8 mouse cellular contexts compared by ENCODE assay signal in genomic region chr5:125434347-125434746, GRCm38 (mm10). TPM values are rescaled to one million over a fixed set of nuclear protein-coding genes. Genes with fewer than 3 reads are reported as not detected.
A peak's percentile ranks its signal among the peaks of the same experiment; 100 is the strongest.
DNase-seq lines count a peak whose midpoint lies in the region; ATAC-seq and TF ChIP-seq lines count a peak whose summit lies in the region.
"Not testable (repeated sequence)": the region's sequence is repeated elsewhere in the genome, so short reads cannot be mapped to it uniquely, and the experiment has no call there.

No protein-coding gene starts in this region.

- not testable (repeated sequence) for DNase-seq in G1E (ENCODE audit: low spot score); embryonic facial prominence, embryonic 10.5 days (ENCODE audit: low spot score); forebrain, postnatal 0 days; kidney, postnatal 0 days (ENCODE audit: low spot score)
- peak in 1 of 3 experiments; percentile 41 for DNase-seq in liver, embryonic 14.5 days (ENCODE audit: low read depth in 3 of 3, low spot score in 3 of 3)

- not testable (repeated sequence) for H3K9ac ChIP-seq in forebrain, postnatal 0 days; hindbrain, embryonic 12.5 days; kidney, postnatal 0 days (ENCODE audit: low read depth, low read length); liver, embryonic 14.5 days (replicated peaks); midbrain, embryonic 13.5 days (replicated peaks); stomach, embryonic 15.5 days

- TF ChIP-seq EP300 in liver, embryonic 14.5 days (IDR thresholded peaks at IDR 0.05; ENCODE audit: low read depth): not testable (repeated sequence)

- 56% methylated on average over 15 of the region's 15 CpGs for WGBS in embryonic facial prominence, embryonic 10.5 days
- WGBS in forebrain, postnatal 0 days: 60% methylated on average over 15 of the region's 15 CpGs
- whole genome bisulfite sequencing in hindbrain, embryonic 12.5 days: 56% methylated on average over 15 of the region's 15 CpGs
- 60% methylated on average over 15 of the region's 15 CpGs for WGBS in kidney, postnatal 0 days
- WGBS in liver, embryonic 14.5 days (ENCODE audit: insufficient replicate concordance): 50% methylated on average over 15 of the region's 15 CpGs
- 60% methylated on average over 15 of the region's 15 CpGs for WGBS in midbrain, embryonic 13.5 days
- WGBS in stomach, embryonic 15.5 days: 58% methylated on average over 15 of the region's 15 CpGs

- H3K4me2 ChIP-seq in forebrain, postnatal 0 days (ENCODE audit: low read depth): 0 out of 2 replicates have a peak overlapping the region, but pooled peaks have one; percentile 80
- peak overlapping the region; percentile 70 for H3K4me2 ChIP-seq in hindbrain, embryonic 12.5 days (replicated peaks)
- H3K4me2 ChIP-seq in kidney, postnatal 0 days (ENCODE audit: low read length): not testable (repeated sequence)
- H3K4me2 ChIP-seq in liver, embryonic 14.5 days (ENCODE audit: low read depth): peak overlapping the region; percentile 97
- peak overlapping the region; percentile 95 for H3K4me2 ChIP-seq in midbrain, embryonic 13.5 days (replicated peaks)
- peak overlapping the region; percentile 88 for H3K4me2 ChIP-seq in stomach, embryonic 15.5 days

- H3K27me3 ChIP-seq in G1E (ENCODE audit: insufficient read depth, low read length); embryonic facial prominence, embryonic 10.5 days (replicated peaks; ENCODE audit: low read depth, poor library complexity, severe bottlenecking); forebrain, postnatal 0 days (ENCODE audit: insufficient read depth, low read length); hindbrain, embryonic 12.5 days; kidney, postnatal 0 days (ENCODE audit: insufficient read depth, low read length); liver, embryonic 14.5 days (ENCODE audit: control insufficient read depth, insufficient read depth, low read length); midbrain, embryonic 13.5 days; stomach, embryonic 15.5 days (replicated peaks): not testable (repeated sequence)

- peak; percentile 13; the same call in 1 of the 2 replicates for TF ChIP-seq CTCF in G1E (IDR thresholded peaks at IDR 0.05; ENCODE audit: low read depth, low read length)
- TF ChIP-seq CTCF in forebrain, postnatal 0 days (IDR thresholded peaks at IDR 0.05; ENCODE audit: low read depth): peak; percentile 35
- peak; percentile 45 for TF ChIP-seq CTCF in kidney, postnatal 0 days (IDR thresholded peaks at IDR 0.05; ENCODE audit: low read depth)
- peak; percentile 55 for TF ChIP-seq CTCF in liver, embryonic 14.5 days (IDR thresholded peaks at IDR 0.05; ENCODE audit: low read depth)

- H3K4me3 ChIP-seq in G1E (ENCODE audit: low read depth, low read length): peak overlapping the region; percentile 94; the same call in 1 of the 2 replicates
- H3K4me3 ChIP-seq in embryonic facial prominence, embryonic 10.5 days: peak overlapping the region; percentile 85
- H3K4me3 ChIP-seq in forebrain, postnatal 0 days (ENCODE audit: low read depth, low read length): 0 out of 2 replicates have a peak overlapping the region, but pooled peaks have one; percentile 83
- peak overlapping the region; percentile 69 for H3K4me3 ChIP-seq in hindbrain, embryonic 12.5 days
- peak overlapping the region; percentile 51; the same call in 1 of the 2 replicates for H3K4me3 ChIP-seq in kidney, postnatal 0 days (replicated peaks; ENCODE audit: low read depth, low read length)
- peak overlapping the region; percentile 7 to 91; a peak in 3 of 4 replicates for H3K4me3 ChIP-seq in liver, embryonic 14.5 days (ENCODE audit: insufficient read depth in 1 of 2, low read depth in 2 of 2, low read length in 2 of 2)
- H3K4me3 ChIP-seq in midbrain, embryonic 13.5 days (replicated peaks): peak overlapping the region; percentile 91
- peak overlapping the region; percentile 81 for H3K4me3 ChIP-seq in stomach, embryonic 15.5 days (replicated peaks)

- ATAC-seq in G1E (ENCODE audit: extremely low read depth, insufficient number of reproducible peaks, low FRiP score, poor library complexity, severe bottlenecking); forebrain, postnatal 0 days; hindbrain, embryonic 12.5 days (ENCODE audit: low FRiP score); kidney, postnatal 0 days (replicated peaks; ENCODE audit: low FRiP score, low read depth); liver, embryonic 14.5 days (ENCODE audit: insufficient read depth); midbrain, embryonic 13.5 days; stomach, embryonic 15.5 days (ENCODE audit: insufficient read depth, low FRiP score, low read depth): not testable (repeated sequence)

- H3K4me1 ChIP-seq in G1E (ENCODE audit: insufficient read depth, low read depth, low read length): peaks cover 23% of the 10 kb centered on the region
- peaks cover 16% of the 10 kb centered on the region for H3K4me1 ChIP-seq in embryonic facial prominence, embryonic 10.5 days
- H3K4me1 ChIP-seq in forebrain, postnatal 0 days (ENCODE audit: insufficient read depth); kidney, postnatal 0 days (replicated peaks; ENCODE audit: insufficient read depth, low read length): not testable (repeated sequence)
- peaks cover 12% of the 10 kb centered on the region for H3K4me1 ChIP-seq in hindbrain, embryonic 12.5 days
- H3K4me1 ChIP-seq in liver, embryonic 14.5 days (replicated peaks; ENCODE audit: control insufficient read depth in 2 of 2, insufficient read depth in 2 of 2, low read length in 1 of 2): peaks cover 5 to 12% of the 10 kb centered on the region in 2 experiments
- peaks cover 13% of the 10 kb centered on the region for H3K4me1 ChIP-seq in midbrain, embryonic 13.5 days (replicated peaks)
- H3K4me1 ChIP-seq in stomach, embryonic 15.5 days: peaks cover 10% of the 10 kb centered on the region

- H3K27ac ChIP-seq in embryonic facial prominence, embryonic 10.5 days (replicated peaks): peak overlapping the region; percentile 88; the same call in 1 of the 2 replicates
- not testable (repeated sequence) for H3K27ac ChIP-seq in forebrain, postnatal 0 days (ENCODE audit: low read depth, low read length); hindbrain, embryonic 12.5 days; kidney, postnatal 0 days; midbrain, embryonic 13.5 days
- H3K27ac ChIP-seq in liver, embryonic 14.5 days: peak overlapping the region; percentile 47
- 0 out of 2 replicates have a peak overlapping the region, but pooled peaks have one; percentile 12 for H3K27ac ChIP-seq in stomach, embryonic 15.5 days

- peaks cover 35% of the 10 kb centered on the region for H3K36me3 ChIP-seq in G1E (replicated peaks)
- peaks cover 27% of the 10 kb centered on the region for H3K36me3 ChIP-seq in embryonic facial prominence, embryonic 10.5 days (replicated peaks)
- H3K36me3 ChIP-seq in forebrain, postnatal 0 days (ENCODE audit: insufficient read depth): peaks cover 21% of the 10 kb centered on the region
- peaks cover 25% of the 10 kb centered on the region for H3K36me3 ChIP-seq in hindbrain, embryonic 12.5 days
- peaks cover 14% of the 10 kb centered on the region for H3K36me3 ChIP-seq in kidney, postnatal 0 days (ENCODE audit: insufficient read depth, low read length)
- peaks cover 12% of the 10 kb centered on the region for H3K36me3 ChIP-seq in liver, embryonic 14.5 days (replicated peaks; ENCODE audit: control insufficient read depth, insufficient read depth, low read depth)
- H3K36me3 ChIP-seq in midbrain, embryonic 13.5 days: peaks cover 26% of the 10 kb centered on the region
- peaks cover 15% of the 10 kb centered on the region for H3K36me3 ChIP-seq in stomach, embryonic 15.5 days

- H3K9me3 ChIP-seq in G1E (replicated peaks); embryonic facial prominence, embryonic 10.5 days; forebrain, postnatal 0 days (ENCODE audit: low read length); hindbrain, embryonic 12.5 days (replicated peaks); kidney, postnatal 0 days (replicated peaks; ENCODE audit: low read length); liver, embryonic 14.5 days (ENCODE audit: control insufficient read depth, low read length); midbrain, embryonic 13.5 days; stomach, embryonic 15.5 days: not testable (repeated sequence)

RNA-seq across cellular contexts. Expression of gene Dhx37, which starts 0.4 kb away (rescaled TPM):
- total RNA-seq in G1E (2014; fragmentation: Nextera tagmentation) (29.0 and 30.3 TPM in 2 replicates), G1E (2017) (32.2 and 36.5 TPM in 2 replicates)
- 112 and 117 TPM in 2 replicates for polyA plus RNA-seq in G1E (2012)
- 24.1 and 24.2 TPM in 2 replicates for polyA plus RNA-seq in embryonic facial prominence, embryonic 10.5 days (2016; fragmentation: Nextera tagmentation; extraction: Ambion mirVana)
- 22.5 and 27.1 TPM in 2 replicates for total RNA-seq in forebrain, postnatal 0 days (2014; rRNA removed)
- polyA plus RNA-seq in forebrain, postnatal 0 days (2015; fragmentation: Nextera tagmentation; extraction: Ambion mirVana): 6.5 and 11.0 TPM in 2 replicates
- polyA plus RNA-seq in hindbrain, embryonic 12.5 days (2016; fragmentation: Nextera tagmentation; extraction: Ambion mirVana): 16.7 and 18.0 TPM in 2 replicates
- polyA plus RNA-seq in kidney, postnatal 0 days (2015; fragmentation: Nextera tagmentation; extraction: Ambion mirVana): 7.2 and 8.1 TPM in 2 replicates
- 5.5 and 8.1 TPM in 2 replicates for polyA plus RNA-seq in liver, embryonic 14.5 days (2012; rRNA removed)
- 2.0 and 2.2 TPM in 2 replicates for polyA plus RNA-seq in liver, embryonic 14.5 days (2014; fragmentation: Nextera tagmentation; extraction: Ambion mirVana)
- 12.1 and 13.2 TPM in 2 replicates for polyA plus RNA-seq in midbrain, embryonic 13.5 days (2015; fragmentation: Nextera tagmentation; extraction: Ambion mirVana)
- polyA plus RNA-seq in stomach, embryonic 15.5 days (2015; fragmentation: Nextera tagmentation; extraction: Ambion mirVana): 10.8 and 11.5 TPM in 2 replicates

RNA-seq across cellular contexts. Expression of gene Bri3bp, which starts 7.0 kb away (rescaled TPM):
- total RNA-seq in G1E (2014; fragmentation: Nextera tagmentation): 76.6 and 83.4 TPM in 2 replicates
- total RNA-seq in G1E (2017): 13.5 and 14.6 TPM in 2 replicates
- 50.1 and 51.7 TPM in 2 replicates for polyA plus RNA-seq in G1E (2012)
- 50.9 and 52.2 TPM in 2 replicates for polyA plus RNA-seq in embryonic facial prominence, embryonic 10.5 days (2016; fragmentation: Nextera tagmentation; extraction: Ambion mirVana)
- total RNA-seq in forebrain, postnatal 0 days (2014; rRNA removed): 78.3 and 83.3 TPM in 2 replicates
- 45.7 and 48.4 TPM in 2 replicates for polyA plus RNA-seq in forebrain, postnatal 0 days (2015; fragmentation: Nextera tagmentation; extraction: Ambion mirVana)
- 38.1 and 39.9 TPM in 2 replicates for polyA plus RNA-seq in hindbrain, embryonic 12.5 days (2016; fragmentation: Nextera tagmentation; extraction: Ambion mirVana)
- polyA plus RNA-seq in kidney, postnatal 0 days (2015; fragmentation: Nextera tagmentation; extraction: Ambion mirVana): 46.7 and 47.2 TPM in 2 replicates
- polyA plus RNA-seq in liver, embryonic 14.5 days (2012; rRNA removed): 3.7 and 4.9 TPM in 2 replicates
- polyA plus RNA-seq in liver, embryonic 14.5 days (2014; fragmentation: Nextera tagmentation; extraction: Ambion mirVana): 16.4 and 21.1 TPM in 2 replicates
- 28.2 and 29.6 TPM in 2 replicates for polyA plus RNA-seq in midbrain, embryonic 13.5 days (2015; fragmentation: Nextera tagmentation; extraction: Ambion mirVana)
- polyA plus RNA-seq in stomach, embryonic 15.5 days (2015; fragmentation: Nextera tagmentation; extraction: Ambion mirVana): 45.5 and 46.6 TPM in 2 replicates

RNA-seq across cellular contexts. Expression of gene Aacs, which starts 41.3 kb away (rescaled TPM):
- total RNA-seq in G1E (2014; fragmentation: Nextera tagmentation) (3.3 and 4.4 TPM in 2 replicates), G1E (2017) (15.3 and 15.7 TPM in 2 replicates)
- 27.1 and 28.3 TPM in 2 replicates for polyA plus RNA-seq in G1E (2012)
- 51.2 and 60.1 TPM in 2 replicates for polyA plus RNA-seq in embryonic facial prominence, embryonic 10.5 days (2016; fragmentation: Nextera tagmentation; extraction: Ambion mirVana)
- total RNA-seq in forebrain, postnatal 0 days (2014; rRNA removed): 90.9 and 116 TPM in 2 replicates
- polyA plus RNA-seq in forebrain, postnatal 0 days (2015; fragmentation: Nextera tagmentation; extraction: Ambion mirVana): 83.8 and 97.9 TPM in 2 replicates
- polyA plus RNA-seq in hindbrain, embryonic 12.5 days (2016; fragmentation: Nextera tagmentation; extraction: Ambion mirVana): 62.2 and 64.4 TPM in 2 replicates
- polyA plus RNA-seq in kidney, postnatal 0 days (2015; fragmentation: Nextera tagmentation; extraction: Ambion mirVana): 22.0 and 25.5 TPM in 2 replicates
- polyA plus RNA-seq in liver, embryonic 14.5 days (2012; rRNA removed): 11.0 and 11.6 TPM in 2 replicates
- polyA plus RNA-seq in liver, embryonic 14.5 days (2014; fragmentation: Nextera tagmentation; extraction: Ambion mirVana): 13.2 and 13.5 TPM in 2 replicates
- polyA plus RNA-seq in midbrain, embryonic 13.5 days (2015; fragmentation: Nextera tagmentation; extraction: Ambion mirVana): 54.5 and 57.5 TPM in 2 replicates
- polyA plus RNA-seq in stomach, embryonic 15.5 days (2015; fragmentation: Nextera tagmentation; extraction: Ambion mirVana): 58.8 and 61.4 TPM in 2 replicates

RNA-seq across cellular contexts. Expression of gene Ubc, which starts 44.3 kb away (rescaled TPM):
- total RNA-seq in G1E (2014; fragmentation: Nextera tagmentation) (477 and 495 TPM in 2 replicates), G1E (2017) (212 and 267 TPM in 2 replicates)
- polyA plus RNA-seq in G1E (2012): 28.0 and 92.4 TPM in 2 replicates
- polyA plus RNA-seq in embryonic facial prominence, embryonic 10.5 days (2016; fragmentation: Nextera tagmentation; extraction: Ambion mirVana): 957 and 988 TPM in 2 replicates
- 817 and 912 TPM in 2 replicates for total RNA-seq in forebrain, postnatal 0 days (2014; rRNA removed)
- polyA plus RNA-seq in forebrain, postnatal 0 days (2015; fragmentation: Nextera tagmentation; extraction: Ambion mirVana): 858 and 1,225 TPM in 2 replicates
- polyA plus RNA-seq in hindbrain, embryonic 12.5 days (2016; fragmentation: Nextera tagmentation; extraction: Ambion mirVana): 1,117 and 1,167 TPM in 2 replicates
- 702 and 872 TPM in 2 replicates for polyA plus RNA-seq in kidney, postnatal 0 days (2015; fragmentation: Nextera tagmentation; extraction: Ambion mirVana)
- polyA plus RNA-seq in liver, embryonic 14.5 days (2012; rRNA removed): 155 and 221 TPM in 2 replicates
- 313 and 374 TPM in 2 replicates for polyA plus RNA-seq in liver, embryonic 14.5 days (2014; fragmentation: Nextera tagmentation; extraction: Ambion mirVana)
- polyA plus RNA-seq in midbrain, embryonic 13.5 days (2015; fragmentation: Nextera tagmentation; extraction: Ambion mirVana): 1,275 and 1,322 TPM in 2 replicates
- polyA plus RNA-seq in stomach, embryonic 15.5 days (2015; fragmentation: Nextera tagmentation; extraction: Ambion mirVana): 893 and 1,069 TPM in 2 replicates

RNA-seq across cellular contexts. Expression of gene Gm10382, which starts 45.2 kb away (rescaled TPM):
- total RNA-seq in G1E (2014; fragmentation: Nextera tagmentation): not detected in 2 replicates
- not detected in 2 replicates for total RNA-seq in G1E (2017)
- polyA plus RNA-seq in G1E (2012): 0.22 and 0.45 TPM in 2 replicates
- 0.53 and 0.60 TPM in 2 replicates for polyA plus RNA-seq in embryonic facial prominence, embryonic 10.5 days (2016; fragmentation: Nextera tagmentation; extraction: Ambion mirVana)
- total RNA-seq in forebrain, postnatal 0 days (2014; rRNA removed): 1.00 TPM in 1 of 2 replicates, not detected in the other
- polyA plus RNA-seq in forebrain, postnatal 0 days (2015; fragmentation: Nextera tagmentation; extraction: Ambion mirVana): 0.25 and 0.34 TPM in 2 replicates
- 0.58 and 0.82 TPM in 2 replicates for polyA plus RNA-seq in hindbrain, embryonic 12.5 days (2016; fragmentation: Nextera tagmentation; extraction: Ambion mirVana)
- polyA plus RNA-seq in kidney, postnatal 0 days (2015; fragmentation: Nextera tagmentation; extraction: Ambion mirVana): 0.40 and 0.74 TPM in 2 replicates
- polyA plus RNA-seq in liver, embryonic 14.5 days (2012; rRNA removed): 0.05 and 0.10 TPM in 2 replicates
- not detected in 2 replicates for polyA plus RNA-seq in liver, embryonic 14.5 days (2014; fragmentation: Nextera tagmentation; extraction: Ambion mirVana)
- 0.39 and 0.89 TPM in 2 replicates for polyA plus RNA-seq in midbrain, embryonic 13.5 days (2015; fragmentation: Nextera tagmentation; extraction: Ambion mirVana)
- polyA plus RNA-seq in stomach, embryonic 15.5 days (2015; fragmentation: Nextera tagmentation; extraction: Ambion mirVana): 0.21 and 0.67 TPM in 2 replicates
